Mouse (Mus musculus): ENCODE measurements around the gene Pgs1. TPM values are rescaled to one million over a fixed set of nuclear protein-coding genes. Genes with fewer than 3 reads are reported as not detected.

Gene Pgs1
- polyA plus RNA-seq, 1 experiment from 2014 or later = 41.2 TPM

- no peaks in the 10 kb centered on the region for H3K36me3 ChIP-seq
- H3K4me1 ChIP-seq = peaks cover 31% of the 10 kb centered on the region
- H3K4me3 ChIP-seq (replicated peaks) = no peak overlapping the region
- WGBS = 33% methylated on average over 7 of the region's 7 CpGs
- H3K27ac ChIP-seq (replicated peaks) = no peak overlapping the region
- H3K27me3 ChIP-seq = no peaks in the 10 kb centered on the region
- H3K9me3 ChIP-seq (replicated peaks) = no peaks in the 10 kb centered on the region
- no peak overlapping the region for H3K9ac ChIP-seq
- no peak overlapping the region for H3K4me2 ChIP-seq (replicated peaks)
- ATAC-seq (ENCODE audit: insufficient number of reproducible peaks, low FRiP score, low TSS enrichment, low read depth) = no peak
These were observed 6.7 kb upstream of the Pgs1 start for GRCm38 (mm10) chr11:117979388-117979787.

- no peak for ATAC-seq (ENCODE audit: insufficient number of reproducible peaks, low FRiP score, low TSS enrichment, low read depth)
- Histone ChIP-seq H3K36me3 (no peaks in the 10 kb centered on the region), H3K4me2 (replicated peaks) (no peak overlapping the region), H3K27me3 (no peaks in the 10 kb centered on the region), H3K9ac (no peak overlapping the region), H3K4me3 (replicated peaks) (no peak overlapping the region), H3K9me3 (replicated peaks) (no peaks in the 10 kb centered on the region), H3K27ac (replicated peaks) (no peak overlapping the region), H3K4me1 (peaks cover 20% of the 10 kb centered on the region)
- WGBS = 62% methylated on average over 5 of the region's 5 CpGs
These were observed 3.7 kb upstream of the Pgs1 start for GRCm38 (mm10) chr11:117982426-117982825.

DNA sequence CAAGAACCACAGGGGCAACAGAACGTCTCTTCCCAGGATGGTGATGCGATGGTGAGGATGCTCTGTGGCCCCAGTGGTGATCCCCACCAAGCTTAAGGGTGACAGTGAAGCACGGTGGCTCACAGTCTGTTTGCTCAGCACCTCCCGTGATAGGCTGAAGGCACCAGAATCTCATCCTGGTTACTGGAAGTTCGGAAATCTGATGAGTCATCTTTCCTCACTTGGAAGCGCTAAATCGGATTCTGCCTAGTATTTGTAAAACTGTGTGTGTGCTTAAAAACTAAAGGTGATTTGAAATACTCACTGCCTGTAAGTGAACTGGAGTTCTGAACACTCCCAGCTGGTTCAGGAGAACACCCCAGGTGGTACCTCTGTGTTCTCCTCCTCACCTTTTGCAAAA lies 2.3 kb upstream of the Pgs1 start:
- Histone ChIP-seq H3K27me3 (no peaks in the 10 kb centered on the region), H3K4me1 (peaks cover 31% of the 10 kb centered on the region), H3K9me3 (replicated peaks) (no peaks in the 10 kb centered on the region), H3K27ac (replicated peaks) (no peak overlapping the region), H3K4me3 (replicated peaks) (no peak overlapping the region), H3K9ac (no peak overlapping the region), H3K36me3 (no peaks in the 10 kb centered on the region), H3K4me2 (replicated peaks) (no peak overlapping the region)
- ATAC-seq (ENCODE audit: insufficient number of reproducible peaks, low FRiP score, low TSS enrichment, low read depth) = no peak
- 64% methylated on average over 7 of the region's 7 CpGs for WGBS

DNA sequence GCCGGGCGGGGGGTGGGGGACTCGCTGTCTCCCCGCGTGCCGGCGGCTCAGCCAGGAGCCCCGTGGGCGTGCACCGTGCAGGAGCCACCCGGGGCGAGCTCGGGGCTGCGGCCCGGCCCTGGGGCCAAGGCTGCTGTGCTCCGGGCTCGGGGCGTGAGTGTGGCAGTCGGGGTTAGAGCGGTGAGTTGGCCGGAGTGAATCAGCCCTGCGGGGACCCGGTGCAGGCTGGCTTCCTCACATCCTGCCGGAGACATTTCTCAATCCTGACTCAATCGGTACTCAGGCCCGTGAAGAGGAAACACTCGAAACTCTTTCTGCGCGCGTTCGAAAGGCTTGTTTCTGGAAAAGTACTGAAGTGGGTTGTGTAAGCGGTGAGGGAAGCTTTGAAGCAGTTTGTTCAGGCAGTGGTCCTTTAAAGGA lies 950 bp downstream of the Pgs1 start:
- Histone ChIP-seq H3K36me3 (no peaks in the 10 kb centered on the region), H3K9ac (peak overlapping the region; percentile 93), H3K4me2 (replicated peaks) (peak overlapping the region; percentile 88), H3K4me3 (replicated peaks) (peak overlapping the region; percentile 99), H3K27ac (replicated peaks) (peak overlapping the region; percentile 66), H3K27me3 (no peaks in the 10 kb centered on the region), H3K4me1 (peaks cover 33% of the 10 kb centered on the region), H3K9me3 (replicated peaks) (no peaks in the 10 kb centered on the region)
- peak; percentile 63; the same call in 1 of the 2 replicates for ATAC-seq (ENCODE audit: insufficient number of reproducible peaks, low FRiP score, low TSS enrichment, low read depth)
- WGBS = 1% methylated on average over 32 of the region's 32 CpGs

- H3K4me3 ChIP-seq (replicated peaks) = peak overlapping the region; percentile 99
- H3K9ac ChIP-seq = peak overlapping the region; percentile 93; the same call in 1 of the 2 replicates
- H3K27ac ChIP-seq (replicated peaks) = no peak overlapping the region
- no peaks in the 10 kb centered on the region for H3K36me3 ChIP-seq
- WGBS = 67% methylated on average over 4 of the region's 4 CpGs
- no peak for ATAC-seq (ENCODE audit: insufficient number of reproducible peaks, low FRiP score, low TSS enrichment, low read depth)
- H3K4me1 ChIP-seq = peaks cover 42% of the 10 kb centered on the region
- H3K27me3 ChIP-seq = no peaks in the 10 kb centered on the region
- peak overlapping the region; percentile 88 for H3K4me2 ChIP-seq (replicated peaks)
- H3K9me3 ChIP-seq (replicated peaks) = no peaks in the 10 kb centered on the region
These were observed 1.9 kb downstream of the Pgs1 start for GRCm38 (mm10) chr11:117987968-117988367.

- peaks cover 55% of the 10 kb centered on the region for H3K4me1 ChIP-seq
- H3K36me3 ChIP-seq = no peaks in the 10 kb centered on the region
- H3K27me3 ChIP-seq = no peaks in the 10 kb centered on the region
- H3K4me2 ChIP-seq (replicated peaks) = no peak overlapping the region
- WGBS = 83% methylated on average over 4 of the region's 4 CpGs
- no peaks in the 10 kb centered on the region for H3K9me3 ChIP-seq (replicated peaks)
- ATAC-seq (ENCODE audit: insufficient number of reproducible peaks, low FRiP score, low TSS enrichment, low read depth) = no peak
- H3K27ac ChIP-seq (replicated peaks) = no peak overlapping the region
- H3K4me3 ChIP-seq (replicated peaks) = no peak overlapping the region
- no peak overlapping the region for H3K9ac ChIP-seq
These were observed 3.1 kb downstream of the Pgs1 start for GRCm38 (mm10) chr11:117989241-117989640.

DNA sequence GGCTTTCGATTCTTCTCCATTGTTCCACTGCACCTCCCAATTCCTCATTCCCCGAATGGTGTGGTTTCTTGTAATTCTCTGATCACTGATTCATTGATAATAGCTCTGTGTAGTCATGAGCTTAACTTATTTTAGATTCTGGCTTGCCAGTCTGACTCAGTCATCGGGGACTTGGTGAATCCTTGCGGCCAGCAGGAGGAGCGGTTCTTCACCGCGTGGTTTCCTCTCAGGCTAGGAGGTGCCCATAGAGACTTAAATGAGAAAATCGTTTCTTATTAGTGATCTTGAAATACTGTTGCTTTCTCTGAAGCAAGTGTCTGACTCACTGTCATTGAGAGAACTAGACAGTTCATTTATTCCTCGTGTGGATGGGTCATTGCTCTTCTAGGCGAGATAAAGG lies 3.8 kb downstream of the Pgs1 start:
- peaks cover 62% of the 10 kb centered on the region for H3K4me1 ChIP-seq
- WGBS = 49% methylated on average over 10 of the region's 10 CpGs
- H3K4me2 ChIP-seq (replicated peaks) = no peak overlapping the region
- no peak overlapping the region for H3K27ac ChIP-seq (replicated peaks)
- no peaks in the 10 kb centered on the region for H3K9me3 ChIP-seq (replicated peaks)
- H3K4me3 ChIP-seq (replicated peaks) = no peak overlapping the region
- no peak for ATAC-seq (ENCODE audit: insufficient number of reproducible peaks, low FRiP score, low TSS enrichment, low read depth)
- no peak overlapping the region for H3K9ac ChIP-seq
- no peaks in the 10 kb centered on the region for H3K36me3 ChIP-seq
- no peaks in the 10 kb centered on the region for H3K27me3 ChIP-seq

- Histone ChIP-seq H3K9ac (no peak overlapping the region), H3K27ac (replicated peaks) (no peak overlapping the region), H3K4me1 (peaks cover 66% of the 10 kb centered on the region), H3K4me3 (replicated peaks) (no peak overlapping the region), H3K27me3 (no peaks in the 10 kb centered on the region), H3K4me2 (replicated peaks) (no peak overlapping the region), H3K36me3 (no peaks in the 10 kb centered on the region), H3K9me3 (replicated peaks) (no peaks in the 10 kb centered on the region)
- ATAC-seq (ENCODE audit: insufficient number of reproducible peaks, low FRiP score, low TSS enrichment, low read depth) = no peak
- WGBS = 46% methylated on average over 9 of the region's 9 CpGs
These were observed 5.7 kb downstream of the Pgs1 start for GRCm38 (mm10) chr11:117991502-117992470.

DNA sequence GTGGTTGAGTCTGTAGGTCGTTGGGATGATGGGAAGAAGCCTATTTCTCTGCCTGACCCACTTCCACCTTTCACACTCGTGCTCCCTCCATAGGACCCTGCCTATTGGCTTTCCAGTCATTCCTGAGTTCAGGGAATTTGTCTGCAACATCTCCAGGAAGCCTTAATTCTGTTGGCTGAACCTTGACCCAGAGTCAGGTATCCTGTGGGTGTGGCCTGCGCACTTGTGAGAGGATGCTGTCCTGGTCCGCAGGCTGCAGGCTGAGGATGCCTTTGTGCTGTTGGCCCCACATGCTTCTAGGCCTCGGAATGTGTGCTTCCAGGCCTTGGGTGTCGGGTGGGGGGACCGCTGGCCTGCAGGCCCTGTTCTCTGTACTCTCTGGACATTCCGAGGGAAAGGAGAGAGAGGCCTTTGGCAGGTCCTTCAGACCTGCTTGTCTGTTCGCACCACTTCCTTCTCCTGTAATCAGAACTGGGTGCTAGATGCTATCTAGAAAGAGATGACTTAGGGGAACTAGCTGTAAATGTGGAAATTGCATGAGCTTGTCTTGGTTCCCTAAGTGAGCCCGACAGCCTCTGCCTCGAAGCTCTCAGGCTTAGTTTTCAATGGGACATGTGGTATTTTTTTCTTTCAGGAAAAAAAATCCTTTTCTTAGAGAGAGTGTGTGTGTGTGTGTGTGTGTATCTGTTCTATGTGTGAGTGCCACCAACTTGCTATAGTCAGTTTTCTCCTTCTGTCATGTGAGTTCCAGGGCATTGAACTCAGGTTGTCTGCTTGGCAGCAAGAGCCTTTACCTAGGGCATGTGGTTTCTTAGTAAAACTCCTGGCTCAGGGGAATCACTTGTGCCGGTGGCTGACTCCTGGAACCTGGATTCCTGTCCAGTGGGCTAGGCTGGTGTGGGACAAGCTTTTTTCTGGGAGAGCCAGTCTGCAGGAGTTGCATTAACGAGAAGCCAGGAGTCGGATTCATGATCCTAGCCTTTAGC lies 7.4 kb downstream of the Pgs1 start:
- ATAC-seq (ENCODE audit: insufficient number of reproducible peaks, low FRiP score, low TSS enrichment, low read depth) = no peak
- peak overlapping the region; percentile 84 for H3K27ac ChIP-seq (replicated peaks)
- H3K4me2 ChIP-seq (replicated peaks) = no peak overlapping the region
- WGBS = 65% methylated on average over 14 of the region's 14 CpGs
- peaks cover 53% of the 10 kb centered on the region for H3K4me1 ChIP-seq
- no peaks in the 10 kb centered on the region for H3K27me3 ChIP-seq
- 0 out of 2 replicates have a peak, but pooled peaks cover 4% of the 10 kb centered on the region for H3K36me3 ChIP-seq
- H3K4me3 ChIP-seq (replicated peaks) = no peak overlapping the region
- 0 out of 2 replicates have a peak overlapping the region, but pooled peaks have one; percentile 2 for H3K9ac ChIP-seq
- no peaks in the 10 kb centered on the region for H3K9me3 ChIP-seq (replicated peaks)

DNA sequence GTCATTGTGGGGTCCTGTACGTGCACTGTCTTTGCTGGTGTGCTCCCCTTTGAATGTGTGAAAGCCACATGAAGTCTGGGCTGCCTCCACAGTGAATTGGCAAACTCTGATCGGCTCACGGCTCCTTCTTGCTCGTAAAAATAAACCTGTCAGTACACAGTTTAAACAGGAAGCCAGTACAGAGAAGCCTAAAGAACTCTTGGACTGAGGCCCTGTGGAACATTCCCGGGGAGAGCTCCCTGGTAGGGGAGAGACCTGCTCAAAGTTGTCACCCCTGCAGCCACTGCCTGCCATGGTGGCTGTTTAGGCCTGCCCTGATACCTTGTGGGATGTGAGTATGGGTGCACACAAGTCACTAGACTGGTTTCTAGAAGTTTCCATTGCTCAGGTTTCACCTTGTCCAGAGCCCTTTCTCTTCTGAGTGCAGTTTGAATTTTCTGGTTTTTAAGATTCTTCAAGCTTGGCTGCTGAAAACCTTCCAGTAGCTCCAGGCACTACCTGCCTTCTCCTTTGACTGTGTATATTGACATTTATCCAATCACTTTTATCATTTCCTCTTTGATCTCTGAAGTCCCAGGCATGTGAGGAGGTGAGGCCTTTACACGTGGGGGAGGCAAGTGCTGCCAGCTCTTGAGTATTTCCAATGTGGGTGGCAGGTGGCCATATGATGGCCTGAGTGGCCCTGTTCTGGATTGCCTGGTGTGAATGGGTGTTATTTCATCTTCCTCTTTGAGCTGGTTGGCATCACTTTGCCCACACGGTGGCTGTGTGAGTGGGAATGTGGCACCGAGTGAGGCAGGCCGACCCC lies 8.4 kb downstream of the Pgs1 start:
- H3K27me3 ChIP-seq = no peaks in the 10 kb centered on the region
- H3K36me3 ChIP-seq = 0 out of 2 replicates have a peak, but pooled peaks cover 8% of the 10 kb centered on the region
- WGBS = 54% methylated on average over 9 of the region's 9 CpGs
- no peak overlapping the region for H3K4me3 ChIP-seq (replicated peaks)
- peak overlapping the region; percentile 84 for H3K27ac ChIP-seq (replicated peaks)
- no peaks in the 10 kb centered on the region for H3K9me3 ChIP-seq (replicated peaks)
- 0 out of 2 replicates have a peak overlapping the region, but pooled peaks have one; percentile 2 for H3K9ac ChIP-seq
- no peak overlapping the region for H3K4me2 ChIP-seq (replicated peaks)
- H3K4me1 ChIP-seq = peaks cover 46% of the 10 kb centered on the region
- ATAC-seq (ENCODE audit: insufficient number of reproducible peaks, low FRiP score, low TSS enrichment, low read depth) = no peak

Data from embryonic facial prominence, embryonic 15.5 days (tissue).